Mouse (Mus musculus) liver, embryonic 11.5 days (tissue): ENCODE results near the gene Cabp7. TPM values are rescaled to one million over a fixed set of nuclear protein-coding genes. Genes with fewer than 3 reads are reported as not detected.

Experiments used
- ATAC-seq: fragments of 200-750 bp; cut with Nextera tagmentation; replicated peaks from 2 replicates; pipeline ENCODE4 v1.8.0; 2017; ENCODE audit warnings: moderate number of reproducible peaks, mild to moderate bottlenecking, moderate TSS enrichment, moderate library complexity; ENCODE audit not compliant: low FRiP score
- DNase-seq: peaks from one replicate; pipeline ENCODE4 v3.0.0-alpha.2; 2017; ENCODE audit warnings: low spot score
- H3K27ac ChIP-seq: fragments of 300-500 bp; sonication (generic); 2 replicates; pipeline ENCODE4 v1.5.1; 2014; ENCODE audit warnings: mild to moderate bottlenecking, low read depth, low read length, control low read depth
- H3K27me3 ChIP-seq: fragments of 300-500 bp; sonication (generic); replicated peaks from 2 replicates; pipeline ENCODE4 v1.6.1; 2014; ENCODE audit warnings: low read length, mixed read lengths; ENCODE audit not compliant: control insufficient read depth, insufficient read depth
- H3K36me3 ChIP-seq: fragments of 300-500 bp; sonication (generic); 2 replicates; pipeline ENCODE4 v1.6.1; 2014; ENCODE audit warnings: mild to moderate bottlenecking, low read length, moderate library complexity, mixed read lengths; ENCODE audit not compliant: control insufficient read depth, insufficient read depth
- H3K4me1 ChIP-seq: fragments of 300-500 bp; sonication (generic); replicated peaks from 2 replicates; pipeline ENCODE4 v1.6.1; 2014; ENCODE audit warnings: low read length, mixed read lengths; ENCODE audit not compliant: control insufficient read depth, insufficient read depth
- H3K4me2 ChIP-seq: fragments of 300-500 bp; sonication (generic); 2 replicates; pipeline ENCODE4 v1.6.1; 2014; ENCODE audit warnings: mild to moderate bottlenecking, control low read depth, moderate library complexity
- H3K4me3 ChIP-seq: fragments of 300-500 bp; sonication (generic); 2 replicates; pipeline ENCODE4 v1.5.1; 2014; ENCODE audit warnings: low read depth, low read length, control low read depth
- H3K9ac ChIP-seq: fragments of 300-500 bp; sonication (generic); 2 replicates; pipeline ENCODE4 v1.6.1; 2014; ENCODE audit warnings: low read depth, low read length, control low read depth
- H3K9me3 ChIP-seq: fragments of 300-500 bp; sonication (generic); 2 replicates; pipeline ENCODE4 v1.6.1; 2016; ENCODE audit warnings: low read length, inconsistent platforms, mixed read lengths; ENCODE audit not compliant: control insufficient read depth
- WGBS: fragments of 180-500 bp; shearing (Covaris S2); extraction: QIAGEN DNeasy Blood & Tissue Kit; methylation state at CpG from one replicate; pipeline ENCODE4 v1.1.7; 2014; 5-methylcytosine and 5-hydroxymethylcytosine counted together
- polyA plus RNA-seq: library from polyadenylated mRNA; unstranded; fragments of >200 nt; fragmentation: Nextera tagmentation; extraction: Ambion mirVana; gene quantifications from 2 replicates; pipeline ENCODE4 v1.2.1, GENCODE M21; 2014

The Cabp7 gene
- polyA plus RNA-seq, 1 experiment from 2014 or later, result 0.33 TPM

- Histone ChIP-seq H3K9ac (no peak overlapping the region), H3K4me2 (no peak overlapping the region), H3K9me3 (no peaks in the 10 kb centered on the region), H3K4me3 (no peak overlapping the region), H3K36me3 (no peaks in the 10 kb centered on the region), H3K27ac (no peak overlapping the region), H3K4me1 (no peaks in the 10 kb centered on the region; the same call in 1 of the 2 replicates), H3K27me3 (peaks cover 35% of the 10 kb centered on the region)
- ATAC-seq (0 out of 2 replicates have a peak, but pooled peaks have one; percentile 10), DNase-seq (no peak)
- 52% methylated on average over 5 of the region's 5 CpGs for WGBS
Observed at GRCm38 (mm10) chr11:4740785-4741184, 5.8 kb downstream of the Cabp7 start.

- Histone ChIP-seq H3K4me3 (no peak overlapping the region), H3K4me2 (no peak overlapping the region), H3K4me1 (no peaks in the 10 kb centered on the region; the same call in 1 of the 2 replicates), H3K27me3 (peaks cover 14% of the 10 kb centered on the region), H3K9me3 (no peaks in the 10 kb centered on the region), H3K27ac (no peak overlapping the region), H3K9ac (no peak overlapping the region), H3K36me3 (no peaks in the 10 kb centered on the region)
- WGBS, result 88% methylated on average over 16 of the region's 16 CpGs
- DNase-seq (no peak), ATAC-seq (no peak)
Observed at GRCm38 (mm10) chr11:4738719-4739118, 7.9 kb downstream of the Cabp7 start.

- H3K9ac ChIP-seq, result no peak overlapping the region
- no peaks in the 10 kb centered on the region; the same call in 1 of the 2 replicates for H3K4me1 ChIP-seq
- ATAC-seq, result no peak
- no peak overlapping the region for H3K4me3 ChIP-seq
- peaks cover 5% of the 10 kb centered on the region; the same call in 1 of the 2 replicates for H3K27me3 ChIP-seq
- no peak for DNase-seq
- H3K36me3 ChIP-seq, result no peaks in the 10 kb centered on the region
- no peak overlapping the region for H3K27ac ChIP-seq
- no peak overlapping the region for H3K4me2 ChIP-seq
- H3K9me3 ChIP-seq, result no peaks in the 10 kb centered on the region
- WGBS, result 86% methylated on average over 10 of the region's 10 CpGs
Observed at GRCm38 (mm10) chr11:4737682-4738081, 8.9 kb downstream of the Cabp7 start.

- H3K27me3 ChIP-seq, result 0 out of 2 replicates have a peak, but pooled peaks cover 3% of the 10 kb centered on the region
- 56% methylated on average over 6 of the region's 6 CpGs for WGBS
- no peak for DNase-seq
- no peak overlapping the region for H3K4me3 ChIP-seq
- H3K36me3 ChIP-seq, result no peaks in the 10 kb centered on the region
- no peak overlapping the region for H3K4me2 ChIP-seq
- no peaks in the 10 kb centered on the region for H3K9me3 ChIP-seq
- H3K4me1 ChIP-seq, result no peaks in the 10 kb centered on the region; the same call in 1 of the 2 replicates
- no peak overlapping the region for H3K27ac ChIP-seq
- H3K9ac ChIP-seq, result no peak overlapping the region
- ATAC-seq, result no peak
Observed at GRCm38 (mm10) chr11:4736355-4736754, 10.2 kb downstream of the Cabp7 start.

GRCm38 (mm10) chr11:4734179-4734578 is 12.4 kb downstream of the Cabp7 start:
- 38% methylated on average over 12 of the region's 12 CpGs for WGBS
- Histone ChIP-seq H3K9me3 (no peaks in the 10 kb centered on the region), H3K27me3 (no peaks in the 10 kb centered on the region), H3K36me3 (no peaks in the 10 kb centered on the region), H3K4me3 (no peak overlapping the region), H3K4me2 (no peak overlapping the region), H3K9ac (no peak overlapping the region), H3K27ac (no peak overlapping the region), H3K4me1 (no peaks in the 10 kb centered on the region)
- DNase-seq (no peak), ATAC-seq (no peak)

- DNase-seq, result no peak
- no peak overlapping the region for H3K27ac ChIP-seq
- H3K9me3 ChIP-seq, result no peaks in the 10 kb centered on the region
- no peaks in the 10 kb centered on the region for H3K4me1 ChIP-seq
- ATAC-seq, result no peak
- H3K27me3 ChIP-seq, result no peaks in the 10 kb centered on the region
- H3K4me3 ChIP-seq, result no peak overlapping the region
- H3K4me2 ChIP-seq, result no peak overlapping the region
- 85% methylated on average over 7 of the region's 7 CpGs for WGBS
- no peaks in the 10 kb centered on the region for H3K36me3 ChIP-seq
- no peak overlapping the region for H3K9ac ChIP-seq
Observed at GRCm38 (mm10) chr11:4731781-4732180, 14.8 kb downstream of the Cabp7 start.

GRCm38 (mm10) chr11:4730913-4731312 is 15.7 kb downstream of the Cabp7 start:
- Histone ChIP-seq H3K9me3 (no peaks in the 10 kb centered on the region), H3K4me3 (no peak overlapping the region), H3K27ac (no peak overlapping the region), H3K9ac (no peak overlapping the region), H3K36me3 (no peaks in the 10 kb centered on the region), H3K4me1 (no peaks in the 10 kb centered on the region), H3K4me2 (no peak overlapping the region), H3K27me3 (no peaks in the 10 kb centered on the region)
- DNase-seq (no peak), ATAC-seq (no peak)
- WGBS, result 82% methylated on average over 5 of the region's 5 CpGs

- Histone ChIP-seq H3K9me3 (no peaks in the 10 kb centered on the region), H3K4me2 (no peak overlapping the region), H3K36me3 (no peaks in the 10 kb centered on the region), H3K27me3 (no peaks in the 10 kb centered on the region), H3K27ac (no peak overlapping the region), H3K4me3 (no peak overlapping the region), H3K4me1 (no peaks in the 10 kb centered on the region), H3K9ac (no peak overlapping the region)
- WGBS, result 74% methylated on average over 6 of the region's 6 CpGs
- no peak for DNase-seq
- ATAC-seq, result no peak
Observed at GRCm38 (mm10) chr11:4730096-4730495, 16.5 kb downstream of the Cabp7 start.

GRCm38 (mm10) chr11:4729603-4730002 is 17.0 kb downstream of the Cabp7 start:
- ATAC-seq, result no peak
- DNase-seq, result no peak
- no peak overlapping the region for H3K4me2 ChIP-seq

More at GRCm38 (mm10) chr11:4729603-4730002, 17.0 kb downstream of the Cabp7 start:
- Histone ChIP-seq H3K27me3 (no peaks in the 10 kb centered on the region), H3K36me3 (no peaks in the 10 kb centered on the region), H3K4me3 (no peak overlapping the region), H3K9me3 (no peaks in the 10 kb centered on the region), H3K27ac (no peak overlapping the region), H3K4me1 (no peaks in the 10 kb centered on the region), H3K9ac (no peak overlapping the region)
- WGBS, result 67% methylated on average over 12 of the region's 12 CpGs
